ENCODE assay signal across 10 mouse cellular contexts in the genomic region with DNA sequence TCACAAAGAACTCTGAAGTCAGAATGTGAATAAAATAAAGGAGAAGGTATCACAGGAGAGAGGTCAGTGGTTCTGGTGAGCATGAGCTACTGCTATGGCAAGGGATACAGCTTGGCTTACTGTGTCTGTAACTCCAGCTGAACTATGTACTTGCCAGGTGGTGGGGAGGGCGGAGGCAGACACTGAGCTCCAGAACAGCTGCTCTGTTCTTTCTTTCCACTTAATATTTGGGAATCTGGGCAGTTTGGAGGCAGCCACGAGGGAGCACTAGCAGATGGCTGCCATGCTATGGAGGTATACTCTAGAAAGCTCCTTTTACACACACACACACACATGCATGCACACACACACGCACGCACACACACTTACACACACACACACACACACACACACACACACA.
DNase-seq lines count a peak whose midpoint lies in the region; ATAC-seq lines count a peak whose summit lies in the region.
"Had no signal": no experiment of that assay in that cellular context is flagged by ENCODE, and none has a peak within 500 bp of the region (broad histone marks: within the 10 kb centered on the region; RNA-seq: fewer than 3 reads in every experiment).

No protein-coding gene starts in this region.

- H3K4me3 ChIP-seq in forebrain, embryonic 15.5 days, result no peak overlapping the region
- H3K4me3 ChIP-seq in neural tube, embryonic 13.5 days, result no peak overlapping the region

- DNase-seq in left cerebral cortex, postnatal 4 days, result peak; percentile 27
- DNase-seq in left cerebral cortex, adult 11 months (ENCODE audit: low spot score), result no peak
- DNase-seq in layer of hippocampus, adult 9-11 months, result peak; percentile 78
- DNase-seq in heart, postnatal 25 days (ENCODE audit: low spot score), result no peak
- DNase-seq in kidney, postnatal 14 days, result no peak
- no peak for DNase-seq in urinary bladder, postnatal 25 days (ENCODE audit: low spot score)
- DNase-seq: kidney, postnatal 10 days; thymus, postnatal 14 days had no signal

- H3K27me3 ChIP-seq in forebrain, embryonic 15.5 days, result no peaks in the 10 kb centered on the region
- H3K27me3 ChIP-seq in neural tube, embryonic 13.5 days, result no peaks in the 10 kb centered on the region

- H3K9ac ChIP-seq in forebrain, embryonic 15.5 days (replicated peaks), result no peak overlapping the region
- H3K9ac ChIP-seq in neural tube, embryonic 13.5 days, result no peak overlapping the region

- ATAC-seq in forebrain, embryonic 15.5 days (replicated peaks), result peak; percentile 83
- peak; percentile 77 for ATAC-seq in neural tube, embryonic 13.5 days (ENCODE audit: low read depth)

- H3K9me3 ChIP-seq in forebrain, embryonic 15.5 days, result no peaks in the 10 kb centered on the region
- H3K9me3 ChIP-seq in neural tube, embryonic 13.5 days, result no peaks in the 10 kb centered on the region

- H3K36me3 ChIP-seq in forebrain, embryonic 15.5 days, result no peaks in the 10 kb centered on the region
- H3K36me3 ChIP-seq in neural tube, embryonic 13.5 days, result no peaks in the 10 kb centered on the region

- intact Hi-C loops in left cerebral cortex, postnatal 4 days (cut with DNase I), result no loop called here
- intact Hi-C loops in heart, postnatal 25 days (cut with DNase I), result no loop called here

- no peaks in the 10 kb centered on the region for H3K4me1 ChIP-seq in forebrain, embryonic 15.5 days
- no peaks in the 10 kb centered on the region for H3K4me1 ChIP-seq in neural tube, embryonic 13.5 days (replicated peaks)

- 59% methylated on average over 4 of the region's 4 CpGs for WGBS in forebrain, embryonic 15.5 days
- WGBS in neural tube, embryonic 13.5 days, result 62% methylated on average over 4 of the region's 4 CpGs

- H3K27ac ChIP-seq in forebrain, embryonic 15.5 days (replicated peaks), result no peak overlapping the region
- H3K27ac ChIP-seq in neural tube, embryonic 13.5 days (replicated peaks), result no peak overlapping the region

- no peak overlapping the region for H3K4me2 ChIP-seq in forebrain, embryonic 15.5 days (replicated peaks)
- H3K4me2 ChIP-seq in neural tube, embryonic 13.5 days, result no peak overlapping the region

Comparison
In these comparisons a context has a peak if more than half of its experiments do, and no peak if none do; other contexts are left out.
1. DNase-seq: peak in left cerebral cortex, postnatal 4 days (single experiment) and layer of hippocampus, adult 9-11 months (single experiment); none in left cerebral cortex, adult 11 months (single experiment), heart, postnatal 25 days (single experiment), kidney, postnatal 14 days (single experiment) and urinary bladder, postnatal 25 days (single experiment).